Mouse (Mus musculus) urinary bladder, postnatal 14 days (tissue): ENCODE measurements around the gene Olfr1228.

Experiments
- DNase-seq: peaks from one replicate; pipeline ENCODE4 v3.0.0; 2021; ENCODE audit warnings: low spot score

Olfr1228 gene

GRCm38 (mm10) chr2:89253962-89254361 lies at the start of gene Olfr1228:
Gene Olfr1228, minus strand, starts transcription at chr2:89254062.
- DNase-seq, result no peak

GRCm38 (mm10) chr2:89297168-89297567 lies 43.3 kb upstream of the Olfr1228 start, which contains the start of gene Olfr1230:
Gene Olfr1230, minus strand, starts transcription at chr2:89297268.
- no peak for DNase-seq

GRCm38 (mm10) chr2:89287914-89288313 lies 34.1 kb upstream of the Olfr1228 start, which contains the start of gene Olfr1229:
Gene Olfr1229, minus strand, starts transcription at chr2:89288014.
- no peak for DNase-seq

- DNase-seq, result no peak
Measured at GRCm38 (mm10) chr2:89199948-89200347, 53.9 kb downstream of the Olfr1228 start, which contains the start of gene Olfr1226. Gene Olfr1226, minus strand, starts transcription at chr2:89200048.
